22 mouse cellular contexts compared by ENCODE assay signal in the genomic region with DNA sequence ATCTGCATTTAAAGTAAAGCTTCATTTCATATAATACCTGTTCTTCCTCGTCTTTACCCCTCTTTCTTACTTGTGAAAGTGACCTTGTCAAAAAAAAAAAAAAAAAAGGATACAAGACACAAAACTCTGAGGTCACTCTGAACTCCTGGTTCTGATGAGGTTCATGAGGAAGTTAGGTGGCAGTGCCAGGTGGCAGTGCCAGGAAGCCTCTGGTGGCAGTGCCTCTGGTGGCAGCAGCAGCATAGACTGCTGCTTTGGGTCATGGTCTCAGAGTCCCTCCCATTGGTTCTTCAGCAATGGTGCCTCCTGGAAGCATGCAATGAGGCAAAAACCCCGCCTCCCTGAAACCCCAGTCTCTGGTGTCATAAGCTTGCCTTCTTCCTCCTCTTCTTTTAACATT.
"Had no signal": no experiment of that assay in that cellular context is flagged by ENCODE, and none has a peak within 500 bp of the region (broad histone marks: within the 10 kb centered on the region; RNA-seq: fewer than 3 reads in every experiment).

No protein-coding gene starts in this region.

- ATAC-seq: hindbrain, embryonic 16.5 days; hindbrain, postnatal 0 days; inflammation-experienced regulatory T-cells, adult 6 months; intestine, embryonic 15.5 days; intestine, embryonic 16.5 days; intestine, postnatal 0 days had no signal

- DNase-seq: heart, postnatal 10 days; heart, postnatal 14 days; heart, postnatal 36 days; heart, postnatal 4 days; kidney, adult 11 months; kidney, adult 18-20 months; kidney, adult 2 months; kidney, adult 8-10 months; kidney, adult 9 months; kidney, postnatal 10 days; kidney, postnatal 14 days; kidney, postnatal 25 days; kidney, postnatal 36 days; kidney, postnatal 4 days; layer of hippocampus, adult 9-11 months; layer of hippocampus, postnatal 36 days had no signal
